Mouse (Mus musculus) limb, embryonic 13.5 days (tissue): Measurements from ENCODE around the gene Sycp2. TPM values are rescaled to one million over a fixed set of nuclear protein-coding genes. Genes with fewer than 3 reads are reported as not detected.

ENCODE experiments used
- ATAC-seq: fragments of 200-750 bp; cut with Nextera tagmentation; 2 replicates; pipeline ENCODE4 v1.8.0; 2017; ENCODE audit warnings: low read depth, moderate number of reproducible peaks, moderate TSS enrichment; ENCODE audit not compliant: low FRiP score
- H3K27ac ChIP-seq: fragments of 300-500 bp; sonication (generic); 2 replicates; pipeline ENCODE4 v1.5.1; 2015; ENCODE audit warnings: inconsistent platforms, mild to moderate bottlenecking, moderate library complexity
- H3K27me3 ChIP-seq: fragments of 300-500 bp; sonication (generic); 2 replicates; pipeline ENCODE4 v1.6.1; 2015; ENCODE audit warnings: mild to moderate bottlenecking, inconsistent platforms
- H3K36me3 ChIP-seq: fragments of 300-500 bp; sonication (generic); 2 replicates; pipeline ENCODE4 v1.6.1; 2015; ENCODE audit warnings: inconsistent platforms, mild to moderate bottlenecking, moderate library complexity
- H3K4me1 ChIP-seq: fragments of 300-500 bp; sonication (generic); 2 replicates; pipeline ENCODE4 v1.6.1; 2015; ENCODE audit warnings: inconsistent platforms
- H3K4me2 ChIP-seq: fragments of 300-500 bp; sonication (generic); replicated peaks from 2 replicates; pipeline ENCODE4 v1.6.1; 2015; ENCODE audit warnings: inconsistent platforms, mild to moderate bottlenecking, moderate library complexity
- H3K4me3 ChIP-seq: fragments of 300-500 bp; sonication (generic); 2 replicates; pipeline ENCODE4 v1.5.1; 2015; ENCODE audit warnings: moderate library complexity, mild to moderate bottlenecking, inconsistent platforms
- H3K9ac ChIP-seq: fragments of 300-500 bp; sonication (generic); 2 replicates; pipeline ENCODE4 v1.6.1; 2015; ENCODE audit warnings: mild to moderate bottlenecking, inconsistent platforms
- H3K9me3 ChIP-seq: fragments of 300-500 bp; sonication (generic); 2 replicates; pipeline ENCODE4 v1.6.1; 2016; ENCODE audit warnings: inconsistent platforms
- WGBS: fragments of 180-500 bp; shearing (Covaris S2); methylation state at CpG from one replicate; pipeline ENCODE4 v1.1.7; 2015; 5-methylcytosine and 5-hydroxymethylcytosine counted together
- polyA plus RNA-seq: library from polyadenylated mRNA; unstranded; fragments of >200 nt; fragmentation: Nextera tagmentation; extraction: Ambion mirVana; gene quantifications from 2 replicates; pipeline ENCODE4 v1.2.1, GENCODE M21; 2015

The Sycp2 gene
- polyA plus RNA-seq, 1 experiment from 2014 or later = 0.09 TPM

- Histone ChIP-seq H3K9ac (no peak overlapping the region), H3K27me3 (no peaks in the 10 kb centered on the region), H3K9me3 (no peaks in the 10 kb centered on the region), H3K27ac (no peak overlapping the region), H3K4me2 (no peak overlapping the region), H3K36me3 (no peaks in the 10 kb centered on the region), H3K4me3 (no peak overlapping the region), H3K4me1 (peaks cover 10% of the 10 kb centered on the region)
- WGBS = 77% methylated on average over 4 of the region's 4 CpGs
- ATAC-seq = no peak
Measured at GRCm38 (mm10) chr2:178324818-178325217, 82.7 kb downstream of the Sycp2 start.

GRCm38 (mm10) chr2:178324410-178324809 lies 83.1 kb downstream of the Sycp2 start:
- Histone ChIP-seq H3K4me1 (peaks cover 10% of the 10 kb centered on the region), H3K4me3 (no peak overlapping the region), H3K27me3 (no peaks in the 10 kb centered on the region), H3K36me3 (no peaks in the 10 kb centered on the region), H3K4me2 (no peak overlapping the region), H3K9me3 (no peaks in the 10 kb centered on the region), H3K27ac (no peak overlapping the region), H3K9ac (no peak overlapping the region)
- no peak for ATAC-seq
- 92% methylated on average over 3 of the region's 3 CpGs for WGBS

GRCm38 (mm10) chr2:178321271-178321670 lies 86.2 kb downstream of the Sycp2 start:
- H3K4me3 ChIP-seq = no peak overlapping the region
- no peaks in the 10 kb centered on the region for H3K36me3 ChIP-seq
- no peaks in the 10 kb centered on the region for H3K27me3 ChIP-seq
- no peak overlapping the region for H3K9ac ChIP-seq
- no peaks in the 10 kb centered on the region for H3K9me3 ChIP-seq
- no peak overlapping the region for H3K27ac ChIP-seq
- H3K4me2 ChIP-seq = no peak overlapping the region
- H3K4me1 ChIP-seq = no peaks in the 10 kb centered on the region
- WGBS = 87% methylated on average over 10 of the region's 10 CpGs
- ATAC-seq = no peak

- ATAC-seq = no peak
- Histone ChIP-seq H3K9ac (no peak overlapping the region), H3K36me3 (no peaks in the 10 kb centered on the region), H3K4me2 (no peak overlapping the region), H3K9me3 (no peaks in the 10 kb centered on the region), H3K27me3 (no peaks in the 10 kb centered on the region), H3K27ac (no peak overlapping the region), H3K4me3 (no peak overlapping the region), H3K4me1 (no peaks in the 10 kb centered on the region)
- 84% methylated on average over 7 of the region's 7 CpGs for WGBS
Measured at GRCm38 (mm10) chr2:178319766-178320165, 87.7 kb downstream of the Sycp2 start.

- Histone ChIP-seq H3K27ac (no peak overlapping the region), H3K4me1 (no peaks in the 10 kb centered on the region), H3K27me3 (no peaks in the 10 kb centered on the region), H3K9ac (no peak overlapping the region), H3K4me3 (no peak overlapping the region), H3K36me3 (no peaks in the 10 kb centered on the region), H3K4me2 (no peak overlapping the region), H3K9me3 (no peaks in the 10 kb centered on the region)
- ATAC-seq = no peak
- WGBS = 80% methylated on average over 1 of the region's 1 CpGs
Measured at GRCm38 (mm10) chr2:178316281-178316680, 91.2 kb downstream of the Sycp2 start.

GRCm38 (mm10) chr2:178313539-178313938 lies 93.9 kb downstream of the Sycp2 start:
- no peaks in the 10 kb centered on the region for H3K27me3 ChIP-seq
- no peak overlapping the region for H3K4me3 ChIP-seq
- no peak overlapping the region for H3K4me2 ChIP-seq
- no peak overlapping the region for H3K9ac ChIP-seq
- 77% methylated on average over 7 of the region's 7 CpGs for WGBS
- no peak for ATAC-seq
- H3K9me3 ChIP-seq = no peaks in the 10 kb centered on the region
- no peaks in the 10 kb centered on the region for H3K4me1 ChIP-seq
- H3K36me3 ChIP-seq = no peaks in the 10 kb centered on the region
- no peak overlapping the region for H3K27ac ChIP-seq

GRCm38 (mm10) chr2:178304669-178305068 lies 102.8 kb downstream of the Sycp2 start:
- H3K4me2 ChIP-seq = no peak overlapping the region
- H3K9ac ChIP-seq = no peak overlapping the region
- H3K4me3 ChIP-seq = no peak overlapping the region
- H3K9me3 ChIP-seq = no peaks in the 10 kb centered on the region
- no peaks in the 10 kb centered on the region for H3K27me3 ChIP-seq
- H3K4me1 ChIP-seq = no peaks in the 10 kb centered on the region
- H3K36me3 ChIP-seq = no peaks in the 10 kb centered on the region
- WGBS = 86% methylated on average over 6 of the region's 6 CpGs
- H3K27ac ChIP-seq = no peak overlapping the region
- ATAC-seq = no peak

GRCm38 (mm10) chr2:178304188-178304529 lies 103.3 kb downstream of the Sycp2 start:
- WGBS = 54% methylated on average over 1 of the region's 1 CpGs
- Histone ChIP-seq H3K9me3 (no peaks in the 10 kb centered on the region), H3K27ac (no peak overlapping the region), H3K9ac (no peak overlapping the region), H3K4me3 (no peak overlapping the region), H3K4me2 (no peak overlapping the region), H3K4me1 (no peaks in the 10 kb centered on the region), H3K36me3 (no peaks in the 10 kb centered on the region), H3K27me3 (no peaks in the 10 kb centered on the region)
- ATAC-seq = no peak

GRCm38 (mm10) chr2:178303453-178304187 lies 103.9 kb downstream of the Sycp2 start:
- Histone ChIP-seq H3K36me3 (no peaks in the 10 kb centered on the region), H3K27ac (no peak overlapping the region), H3K4me2 (no peak overlapping the region), H3K9me3 (no peaks in the 10 kb centered on the region), H3K27me3 (no peaks in the 10 kb centered on the region), H3K4me3 (no peak overlapping the region), H3K9ac (no peak overlapping the region), H3K4me1 (no peaks in the 10 kb centered on the region)
- ATAC-seq = 0 out of 2 replicates have a peak, but pooled peaks have one; percentile 15
- 74% methylated on average over 8 of the region's 8 CpGs for WGBS

Other genes starting within 250 kb of the Sycp2 start
- 3.2 and 3.6 TPM in 2 replicates for gene Ppp1r3d, start 6.8 kb upstream of the Sycp2 start, polyA plus RNA-seq
- gene Fam217b, start 6.8 kb upstream of the Sycp2 start, polyA plus RNA-seq = 4.9 and 6.0 TPM in 2 replicates
- gene Cdh26, start 22.8 kb upstream of the Sycp2 start, polyA plus RNA-seq = 0.13 and 0.42 TPM in 2 replicates